Mouse (Mus musculus): ENCODE results near the gene Dap. TPM values are rescaled to one million over a fixed set of nuclear protein-coding genes. Genes with fewer than 3 reads are reported as not detected.

Dap gene
- total and polyA plus RNA-seq, 3 experiments, result 12.6 to 69.8 (median 15.1) TPM

- TF ChIP-seq GABPA (IDR thresholded peaks at IDR 0.05; ENCODE audit: insufficient replicate concordance, low read depth, low read length), result no peak
- TF ChIP-seq MEF2A (IDR thresholded peaks at IDR 0.05; ENCODE audit: borderline replicate concordance, low read depth, low read length), result peak; percentile 64; the same call in 1 of the 2 replicates
- H3K9ac ChIP-seq (ENCODE audit: insufficient read depth, low read depth), result no peak overlapping the region
- H3K79me2 ChIP-seq (replicated peaks; ENCODE audit: control insufficient read depth, extremely low read depth, insufficient read depth, poor library complexity, severe bottlenecking), result no peaks in the 10 kb centered on the region
- dilution Hi-C loops (cut with MboI; ENCODE audit: extremely low pct_ligation_motif_present, extremely low pct_unique_long_range_greater_than_20kb, low sequenced_read_pairs), result no loop called here
- H3K4me2 ChIP-seq (ENCODE audit: insufficient read depth, low read depth, poor library complexity, severe bottlenecking), result no peak overlapping the region
- no peak overlapping the region for H3K27ac ChIP-seq (ENCODE audit: insufficient read depth, low read depth)
- peaks cover 0 to 43% of the 10 kb centered on the region in 2 experiments for H3K36me3 ChIP-seq (replicated peaks in 1 of 2; ENCODE audit: control insufficient read depth in 1 of 2, insufficient read depth in 1 of 2, low read length in 1 of 2)
- no peaks in the 10 kb centered on the region for H3K9me3 ChIP-seq (replicated peaks; ENCODE audit: low read length)
- H3K4me3 ChIP-seq (replicated peaks in 1 of 3; ENCODE audit: low read depth in 2 of 3, low read length in 2 of 3, poor library complexity in 1 of 3), result no peak overlapping the region
- no peaks in the 10 kb centered on the region for H3K27me3 ChIP-seq (replicated peaks)
- in situ Hi-C loops (cut with MboI; ENCODE audit: low pct_ligation_motif_present, low pct_unique_long_range_greater_than_20kb, low sequenced_read_pairs), result loop anchor here (25.0 kb wide), 1 partner anchor 443 kb away; no protein-coding TSS in a partner anchor
- H3K4me1 ChIP-seq (ENCODE audit: control insufficient read depth in 1 of 2, insufficient read depth in 2 of 2), result peaks cover 51 to 96% of the 10 kb centered on the region in 2 experiments
- DNase-seq (ENCODE audit: extremely low read depth), result no peak
Measured at GRCm38 (mm10) chr15:31254939-31255535, 30.9 kb downstream of the Dap start.

- Histone ChIP-seq H3K4me3 (replicated peaks in 1 of 3; ENCODE audit: low read depth in 2 of 3, low read length in 2 of 3, poor library complexity in 1 of 3) (no peak overlapping the region), H3K9me3 (replicated peaks; ENCODE audit: low read length) (no peaks in the 10 kb centered on the region), H3K4me2 (ENCODE audit: insufficient read depth, low read depth, poor library complexity, severe bottlenecking) (no peak overlapping the region), H3K36me3 (replicated peaks in 1 of 2; ENCODE audit: control insufficient read depth in 1 of 2, insufficient read depth in 1 of 2, low read length in 1 of 2) (peaks cover 0 to 40% of the 10 kb centered on the region in 2 experiments), H3K27ac (ENCODE audit: insufficient read depth, low read depth) (no peak overlapping the region), H3K27me3 (replicated peaks) (no peaks in the 10 kb centered on the region), H3K4me1 (ENCODE audit: control insufficient read depth in 1 of 2, insufficient read depth in 2 of 2) (peaks cover 59 to 96% of the 10 kb centered on the region in 2 experiments), H3K9ac (ENCODE audit: insufficient read depth, low read depth) (no peak overlapping the region), H3K79me2 (replicated peaks; ENCODE audit: control insufficient read depth, extremely low read depth, insufficient read depth, poor library complexity, severe bottlenecking) (no peaks in the 10 kb centered on the region)
- dilution Hi-C loops (cut with MboI; ENCODE audit: extremely low pct_ligation_motif_present, extremely low pct_unique_long_range_greater_than_20kb, low sequenced_read_pairs) (no loop called here), in situ Hi-C loops (cut with MboI; ENCODE audit: low pct_ligation_motif_present, low pct_unique_long_range_greater_than_20kb, low sequenced_read_pairs) (loop anchor here (25.0 kb wide), 1 partner anchor 443 kb away; no protein-coding TSS in a partner anchor)
- DNase-seq (ENCODE audit: extremely low read depth), result no peak
- TF ChIP-seq ZNF384 (IDR thresholded peaks at IDR 0.05; ENCODE audit: low read depth, low read length), result no peak
- no peak for TF ChIP-seq TCF12 (IDR thresholded peaks at IDR 0.05; ENCODE audit: low read depth, low read length)
- TF ChIP-seq MAZ (IDR thresholded peaks at IDR 0.05; ENCODE audit: low read depth, low read length), result no peak
- no peak for TF ChIP-seq RAD21 (IDR thresholded peaks at IDR 0.05; ENCODE audit: low read depth, low read length)
- TF ChIP-seq MAX (IDR thresholded peaks at IDR 0.05; ENCODE audit: low read length), result no peak
- TF ChIP-seq JUND (conservative IDR thresholded peaks at IDR 0.05; ENCODE audit: low read depth, low read length), result no peak
- TF ChIP-seq MEF2A (IDR thresholded peaks at IDR 0.05; ENCODE audit: borderline replicate concordance, low read depth, low read length), result no peak
- TF ChIP-seq HCFC1 (IDR thresholded peaks at IDR 0.05; ENCODE audit: low read depth, low read length), result no peak
- no peak for TF ChIP-seq NRF1 (IDR thresholded peaks at IDR 0.05; ENCODE audit: low read depth, low read length)
- no peak for TF ChIP-seq CTCF (conservative IDR thresholded peaks at IDR 0.05 in 1 of 2, IDR thresholded peaks at IDR 0.05 in 1 of 2; ENCODE audit: low read depth in 2 of 2, low read length in 2 of 2)
- TF ChIP-seq USF2 (conservative IDR thresholded peaks at IDR 0.05; ENCODE audit: low read depth, low read length), result no peak
- TF ChIP-seq RCOR1 (conservative IDR thresholded peaks at IDR 0.05; ENCODE audit: low read depth, low read length), result no peak
- no peak for TF ChIP-seq UBTF (IDR thresholded peaks at IDR 0.05; ENCODE audit: low read depth, low read length)
- no peak for TF ChIP-seq NELFE (IDR thresholded peaks at IDR 0.05; ENCODE audit: low read depth, low read length)
- no peak for TF ChIP-seq E2F4 (IDR thresholded peaks at IDR 0.05; ENCODE audit: insufficient replicate concordance, low read depth, low read length)
- TF ChIP-seq BHLHE40 (IDR thresholded peaks at IDR 0.05; ENCODE audit: low read depth, low read length), result no peak
- no peak for TF ChIP-seq MYC (IDR thresholded peaks at IDR 0.05; ENCODE audit: low read depth, low read length)
Measured at GRCm38 (mm10) chr15:31255762-31256161, 31.6 kb downstream of the Dap start.

Data from CH12.LX (cell line).